Comparison of ENCODE assay signal across 20 mouse cellular contexts in genomic region chr2:113058116-113058515, GRCm38 (mm10).
DNase-seq lines count a peak whose midpoint lies in the region; ATAC-seq and TF ChIP-seq lines count a peak whose summit lies in the region.
"Had no signal": no experiment of that assay in that cellular context is flagged by ENCODE, and none has a peak within 500 bp of the region (broad histone marks: within the 10 kb centered on the region; RNA-seq: fewer than 3 reads in every experiment).

No protein-coding gene starts in this region.

- H3K4me2 ChIP-seq in embryonic facial prominence, embryonic 11.5 days (ENCODE audit: low read depth, low read length): no peak overlapping the region
- H3K4me2 ChIP-seq in lung, embryonic 14.5 days: no peak overlapping the region
- H3K4me2 ChIP-seq in embryonic facial prominence, embryonic 14.5 days (ENCODE audit: low read depth, low read length): no peak overlapping the region
- H3K4me2 ChIP-seq: embryonic facial prominence, embryonic 12.5 days; heart, embryonic 13.5 days; hindbrain, embryonic 12.5 days had no signal

- WGBS in embryonic facial prominence, embryonic 11.5 days: 49% methylated on average over 3 of the region's 3 CpGs
- WGBS in embryonic facial prominence, embryonic 10.5 days: 60% methylated on average over 3 of the region's 3 CpGs
- WGBS in lung, embryonic 14.5 days: 47% methylated on average over 3 of the region's 3 CpGs
- 38% methylated on average over 3 of the region's 3 CpGs for WGBS in embryonic facial prominence, embryonic 14.5 days

- TF ChIP-seq CTCF in lung, embryonic 14.5 days (IDR thresholded peaks at IDR 0.05; ENCODE audit: low read depth): no peak

- intact Hi-C loops in heart, postnatal 10 days (cut with DNase I): no loop called here

- no peaks in the 10 kb centered on the region for H3K4me1 ChIP-seq in embryonic facial prominence, embryonic 11.5 days (ENCODE audit: control insufficient read depth, insufficient read depth, low read length)
- 0 out of 2 replicates have a peak, but pooled peaks cover 3% of the 10 kb centered on the region for H3K4me1 ChIP-seq in embryonic facial prominence, embryonic 10.5 days
- no peaks in the 10 kb centered on the region for H3K4me1 ChIP-seq in lung, embryonic 14.5 days (ENCODE audit: insufficient read depth)
- no peaks in the 10 kb centered on the region for H3K4me1 ChIP-seq in embryonic facial prominence, embryonic 14.5 days (ENCODE audit: control insufficient read depth, insufficient read depth, low read length)
- H3K4me1 ChIP-seq: embryonic facial prominence, embryonic 12.5 days; heart, embryonic 13.5 days; hindbrain, embryonic 12.5 days had no signal

- H3K9ac ChIP-seq in embryonic facial prominence, embryonic 11.5 days (replicated peaks; ENCODE audit: low read length): no peak overlapping the region
- H3K9ac ChIP-seq in lung, embryonic 14.5 days: no peak overlapping the region
- H3K9ac ChIP-seq in embryonic facial prominence, embryonic 14.5 days (ENCODE audit: low read depth, low read length): no peak overlapping the region
- H3K9ac ChIP-seq: embryonic facial prominence, embryonic 12.5 days; heart, embryonic 13.5 days; hindbrain, embryonic 12.5 days had no signal

- DNase-seq in embryonic facial prominence, embryonic 11.5 days (ENCODE audit: low spot score): peak; percentile 14
- DNase-seq in embryonic facial prominence, embryonic 10.5 days (ENCODE audit: low spot score): no peak
- peak; percentile 37 for DNase-seq in lung, embryonic 14.5 days
- DNase-seq in lung, postnatal 4 days: no peak
- peak; percentile 33 for DNase-seq in 3T3-L1 (ENCODE audit: low read depth, low spot score)
- peak; percentile 18 for DNase-seq in embryonic facial prominence, embryonic 14.5 days (ENCODE audit: low spot score)
- no peak for DNase-seq in urinary bladder, postnatal 10 days (ENCODE audit: low spot score)
- no peak for DNase-seq in heart, postnatal 10 days
- DNase-seq: adrenal gland, postnatal 10 days; cerebellum, adult 2 months; cerebellum, postnatal 10 days; gastrocnemius, postnatal 25 days; heart, adult 11 months; heart, postnatal 4 days had no signal

- no peaks in the 10 kb centered on the region for H3K27me3 ChIP-seq in embryonic facial prominence, embryonic 11.5 days (ENCODE audit: control insufficient read depth, insufficient read depth, low read length)
- no peaks in the 10 kb centered on the region for H3K27me3 ChIP-seq in embryonic facial prominence, embryonic 10.5 days (replicated peaks; ENCODE audit: low read depth, poor library complexity, severe bottlenecking)
- no peaks in the 10 kb centered on the region for H3K27me3 ChIP-seq in lung, embryonic 14.5 days (ENCODE audit: insufficient read depth, low read length)
- H3K27me3 ChIP-seq in embryonic facial prominence, embryonic 14.5 days (replicated peaks; ENCODE audit: control insufficient read depth, insufficient read depth, low read length): no peaks in the 10 kb centered on the region
- H3K27me3 ChIP-seq: embryonic facial prominence, embryonic 12.5 days; heart, embryonic 13.5 days; hindbrain, embryonic 12.5 days had no signal

- H3K36me3 ChIP-seq in embryonic facial prominence, embryonic 11.5 days (replicated peaks; ENCODE audit: control insufficient read depth, insufficient read depth, low read depth, low read length): no peaks in the 10 kb centered on the region
- no peaks in the 10 kb centered on the region for H3K36me3 ChIP-seq in embryonic facial prominence, embryonic 10.5 days (replicated peaks)
- no peaks in the 10 kb centered on the region for H3K36me3 ChIP-seq in lung, embryonic 14.5 days (ENCODE audit: insufficient read depth)
- H3K36me3 ChIP-seq in embryonic facial prominence, embryonic 14.5 days (ENCODE audit: control insufficient read depth, insufficient read depth, low read length): no peaks in the 10 kb centered on the region
- H3K36me3 ChIP-seq: embryonic facial prominence, embryonic 12.5 days; heart, embryonic 13.5 days; hindbrain, embryonic 12.5 days had no signal

- H3K9me3 ChIP-seq in embryonic facial prominence, embryonic 11.5 days (replicated peaks; ENCODE audit: control insufficient read depth, low read length): no peaks in the 10 kb centered on the region
- no peaks in the 10 kb centered on the region for H3K9me3 ChIP-seq in embryonic facial prominence, embryonic 10.5 days
- H3K9me3 ChIP-seq in lung, embryonic 14.5 days (ENCODE audit: low read depth, low read length): no peaks in the 10 kb centered on the region
- H3K9me3 ChIP-seq in embryonic facial prominence, embryonic 14.5 days (ENCODE audit: control insufficient read depth, low read length): no peaks in the 10 kb centered on the region
- H3K9me3 ChIP-seq: embryonic facial prominence, embryonic 12.5 days; heart, embryonic 13.5 days; hindbrain, embryonic 12.5 days had no signal

- no peak overlapping the region for H3K4me3 ChIP-seq in embryonic facial prominence, embryonic 11.5 days (ENCODE audit: low read depth, low read length)
- no peak overlapping the region for H3K4me3 ChIP-seq in embryonic facial prominence, embryonic 10.5 days
- H3K4me3 ChIP-seq in lung, embryonic 14.5 days (ENCODE audit: low read depth, low read length): no peak overlapping the region
- H3K4me3 ChIP-seq in embryonic facial prominence, embryonic 14.5 days (ENCODE audit: low read depth, low read length): no peak overlapping the region
- H3K4me3 ChIP-seq: embryonic facial prominence, embryonic 12.5 days; heart, embryonic 13.5 days; hindbrain, embryonic 12.5 days had no signal

- H3K27ac ChIP-seq in embryonic facial prominence, embryonic 11.5 days (replicated peaks; ENCODE audit: low read depth, low read length): no peak overlapping the region
- no peak overlapping the region for H3K27ac ChIP-seq in embryonic facial prominence, embryonic 10.5 days (replicated peaks)
- H3K27ac ChIP-seq in lung, embryonic 14.5 days (ENCODE audit: low read depth): no peak overlapping the region
- H3K27ac ChIP-seq in embryonic facial prominence, embryonic 14.5 days (replicated peaks; ENCODE audit: low read depth, low read length): no peak overlapping the region
- H3K27ac ChIP-seq: embryonic facial prominence, embryonic 12.5 days; heart, embryonic 13.5 days; hindbrain, embryonic 12.5 days had no signal

- ATAC-seq in embryonic facial prominence, embryonic 11.5 days (replicated peaks; ENCODE audit: insufficient number of reproducible peaks, low FRiP score, low TSS enrichment, low read depth): no peak
- ATAC-seq in lung, embryonic 14.5 days (ENCODE audit: insufficient read depth): peak; percentile 56
- no peak for ATAC-seq in embryonic facial prominence, embryonic 14.5 days (ENCODE audit: low read depth)
- ATAC-seq: hindbrain, embryonic 16.5 days; inflammation-experienced regulatory T-cells, adult 6 months; intestine, postnatal 0 days had no signal

Comparison
In these comparisons a context has a peak if more than half of its experiments do, and no peak if none do; other contexts are left out.
1. DNase-seq: peak in embryonic facial prominence, embryonic 11.5 days (single experiment), lung, embryonic 14.5 days (single experiment), 3T3-L1 (single experiment) and embryonic facial prominence, embryonic 14.5 days (single experiment); none in embryonic facial prominence, embryonic 10.5 days (single experiment), lung, postnatal 4 days (0 of 2), urinary bladder, postnatal 10 days (single experiment) and heart, postnatal 10 days (0 of 2).